Mouse (Mus musculus) heart, embryonic 12.5 days (tissue): Measurements from ENCODE around the gene Unc119b. TPM values are rescaled to one million over a fixed set of nuclear protein-coding genes. Genes with fewer than 3 reads are reported as not detected.
A peak's percentile ranks its signal among the peaks of the same experiment; 100 is the strongest.
"Not testable (repeated sequence)": the region's sequence is repeated elsewhere in the genome, so short reads cannot be mapped to it uniquely, and the experiment has no call there.

Experiments used
- ATAC-seq: fragments of 200-750 bp; cut with Nextera tagmentation; 2 replicates; pipeline ENCODE4 v1.8.0; 2017; ENCODE audit warnings: moderate TSS enrichment, moderate library complexity; ENCODE audit not compliant: insufficient number of reproducible peaks, low FRiP score
- H3K27ac ChIP-seq: fragments of 300-500 bp; sonication (generic); 2 replicates; pipeline ENCODE4 v1.5.1; 2016; ENCODE audit warnings: mild to moderate bottlenecking, moderate library complexity; ENCODE audit not compliant: poor library complexity, severe bottlenecking
- H3K27me3 ChIP-seq: fragments of 300-500 bp; sonication (generic); replicated peaks from 2 replicates; pipeline ENCODE4 v1.6.1; 2016; ENCODE audit warnings: mild to moderate bottlenecking, moderate library complexity
- H3K36me3 ChIP-seq: fragments of 300-500 bp; sonication (generic); 2 replicates; pipeline ENCODE4 v1.6.1; 2016; ENCODE audit warnings: mild to moderate bottlenecking, moderate library complexity
- H3K4me1 ChIP-seq: fragments of 300-500 bp; sonication (generic); replicated peaks from 2 replicates; pipeline ENCODE4 v1.6.1; 2016; ENCODE audit warnings: mild to moderate bottlenecking
- H3K4me2 ChIP-seq: fragments of 300-500 bp; sonication (generic); 2 replicates; pipeline ENCODE4 v1.6.1; 2016; ENCODE audit warnings: mild to moderate bottlenecking, moderate library complexity
- H3K4me3 ChIP-seq: fragments of 300-500 bp; sonication (generic); 2 replicates; pipeline ENCODE4 v1.5.1; 2016; ENCODE audit warnings: mild to moderate bottlenecking
- H3K9ac ChIP-seq: fragments of 300-500 bp; sonication (generic); 2 replicates; pipeline ENCODE4 v1.6.1; 2016; ENCODE audit warnings: mild to moderate bottlenecking, moderate library complexity
- H3K9me3 ChIP-seq: fragments of 300-500 bp; sonication (generic); replicated peaks from 2 replicates; pipeline ENCODE4 v1.6.1; 2016; ENCODE audit warnings: mild to moderate bottlenecking, moderate library complexity
- WGBS: fragments of 180-500 bp; shearing (Covaris S2); methylation state at CpG from one replicate; pipeline ENCODE4 v1.1.7; 2016; 5-methylcytosine and 5-hydroxymethylcytosine counted together
- polyA plus RNA-seq: library from polyadenylated mRNA; unstranded; fragments of >200 nt; fragmentation: Nextera tagmentation; extraction: Ambion mirVana; gene quantifications from 2 replicates; pipeline ENCODE4 v1.2.1, GENCODE M21; 2016

Gene Unc119b
- polyA plus RNA-seq, 1 experiment from 2014 or later = 23.2 TPM

- Histone ChIP-seq H3K9me3 (no peaks in the 10 kb centered on the region), H3K4me2 (peak overlapping the region; percentile 83), H3K27me3 (no peaks in the 10 kb centered on the region), H3K36me3 (0 out of 2 replicates have a peak, but pooled peaks cover 4% of the 10 kb centered on the region), H3K4me1 (peaks cover 53% of the 10 kb centered on the region), H3K27ac (peak overlapping the region; percentile 93), H3K9ac (peak overlapping the region; percentile 98), H3K4me3 (peak overlapping the region; percentile 91)
- no peak for ATAC-seq
- 2% methylated on average over 26 of the region's 26 CpGs for WGBS
Measured at GRCm38 (mm10) chr5:115156933-115157589, 22.3 kb upstream of the Unc119b start.

GRCm38 (mm10) chr5:115156401-115156800 is 21.6 kb upstream of the Unc119b start:
- H3K4me2 ChIP-seq = peak overlapping the region; percentile 83
- 0 out of 2 replicates have a peak, but pooled peaks cover 7% of the 10 kb centered on the region for H3K36me3 ChIP-seq
- H3K27ac ChIP-seq = no peak overlapping the region
- no peaks in the 10 kb centered on the region for H3K27me3 ChIP-seq
- no peak for ATAC-seq
- WGBS = 45% methylated on average over 7 of the region's 7 CpGs
- H3K4me3 ChIP-seq = peak overlapping the region; percentile 91
- no peaks in the 10 kb centered on the region for H3K9me3 ChIP-seq
- peaks cover 57% of the 10 kb centered on the region for H3K4me1 ChIP-seq
- peak overlapping the region; percentile 98 for H3K9ac ChIP-seq

GRCm38 (mm10) chr5:115155831-115156230 is 21.1 kb upstream of the Unc119b start:
- Histone ChIP-seq H3K27me3 (no peaks in the 10 kb centered on the region), H3K36me3 (peaks cover 11% of the 10 kb centered on the region), H3K27ac (peak overlapping the region; percentile 35; the same call in 1 of the 2 replicates), H3K9ac (peak overlapping the region; percentile 54), H3K4me2 (peak overlapping the region; percentile 83), H3K4me1 (peaks cover 58% of the 10 kb centered on the region), H3K4me3 (peak overlapping the region; percentile 91), H3K9me3 (no peaks in the 10 kb centered on the region)
- no peak for ATAC-seq
- WGBS = 21% methylated on average over 5 of the region's 5 CpGs

- peaks cover 60% of the 10 kb centered on the region for H3K4me1 ChIP-seq
- H3K27me3 ChIP-seq = no peaks in the 10 kb centered on the region
- peak overlapping the region; percentile 35; the same call in 1 of the 2 replicates for H3K27ac ChIP-seq
Measured at GRCm38 (mm10) chr5:115155156-115155631, 20.4 kb upstream of the Unc119b start.

GRCm38 (mm10) chr5:115152132-115152956 is 17.6 kb upstream of the Unc119b start:
- H3K36me3 ChIP-seq = peaks cover 45% of the 10 kb centered on the region
- H3K27me3 ChIP-seq = no peaks in the 10 kb centered on the region
- H3K27ac ChIP-seq = peak overlapping the region; percentile 58
- H3K4me2 ChIP-seq = peak overlapping the region; percentile 27
- 0 out of 2 replicates have a peak, but pooled peaks cover 2% of the 10 kb centered on the region for H3K9me3 ChIP-seq
- no peak overlapping the region for H3K4me3 ChIP-seq
- peak; percentile 31; the same call in 1 of the 2 replicates for ATAC-seq
- peak overlapping the region; percentile 37; the same call in 1 of the 2 replicates for H3K9ac ChIP-seq
- WGBS = 26% methylated on average over 8 of the region's 8 CpGs
- peaks cover 60% of the 10 kb centered on the region for H3K4me1 ChIP-seq

More at GRCm38 (mm10) chr5:115155156-115155631, 20.4 kb upstream of the Unc119b start:
- Histone ChIP-seq H3K36me3 (peaks cover 18% of the 10 kb centered on the region), H3K9ac (peak overlapping the region; percentile 54), H3K4me3 (peak overlapping the region; percentile 91), H3K4me2 (peak overlapping the region; percentile 83), H3K9me3 (no peaks in the 10 kb centered on the region)
- no peak for ATAC-seq
- 51% methylated on average over 13 of the region's 13 CpGs for WGBS

- peak overlapping the region; percentile 22; the same call in 1 of the 2 replicates for H3K27ac ChIP-seq
- H3K4me3 ChIP-seq = no peak overlapping the region
- 0 out of 2 replicates have a peak, but pooled peaks cover 2% of the 10 kb centered on the region for H3K9me3 ChIP-seq
- H3K4me2 ChIP-seq = no peak overlapping the region
- 78% methylated on average over 13 of the region's 13 CpGs for WGBS
- H3K36me3 ChIP-seq = peaks cover 53% of the 10 kb centered on the region
- H3K4me1 ChIP-seq = peaks cover 55% of the 10 kb centered on the region
- no peaks in the 10 kb centered on the region for H3K27me3 ChIP-seq
- ATAC-seq = no peak
- no peak overlapping the region for H3K9ac ChIP-seq
Measured at GRCm38 (mm10) chr5:115151457-115151856, 16.7 kb upstream of the Unc119b start.

GRCm38 (mm10) chr5:115150991-115151390 is 16.2 kb upstream of the Unc119b start:
- Histone ChIP-seq H3K27ac (no peak overlapping the region), H3K4me2 (no peak overlapping the region), H3K9ac (no peak overlapping the region), H3K36me3 (peaks cover 58% of the 10 kb centered on the region), H3K4me1 (peaks cover 50% of the 10 kb centered on the region), H3K4me3 (no peak overlapping the region), H3K27me3 (no peaks in the 10 kb centered on the region), H3K9me3 (0 out of 2 replicates have a peak, but pooled peaks cover 2% of the 10 kb centered on the region)
- ATAC-seq = no peak
- WGBS = 55% methylated on average over 5 of the region's 5 CpGs

- Histone ChIP-seq H3K4me2 (no peak overlapping the region), H3K4me3 (no peak overlapping the region)
Measured at GRCm38 (mm10) chr5:115149675-115150459, 15.1 kb upstream of the Unc119b start.

GRCm38 (mm10) chr5:115148872-115149271 is 14.1 kb upstream of the Unc119b start:
- Histone ChIP-seq H3K36me3 (peaks cover 79% of the 10 kb centered on the region), H3K4me1 (peaks cover 29% of the 10 kb centered on the region)
- H3K9ac ChIP-seq, H3K4me2 ChIP-seq, H3K27ac ChIP-seq, ATAC-seq, H3K4me3 ChIP-seq, H3K9me3 ChIP-seq, H3K27me3 ChIP-seq: not testable (repeated sequence)
- WGBS = no CpG with 5 or more reads among the region's 1 CpGs

More at GRCm38 (mm10) chr5:115149675-115150459, 15.1 kb upstream of the Unc119b start:
- H3K4me1 ChIP-seq = peaks cover 39% of the 10 kb centered on the region
- no peak overlapping the region for H3K27ac ChIP-seq
- no peak overlapping the region for H3K9ac ChIP-seq
- no peaks in the 10 kb centered on the region for H3K27me3 ChIP-seq
- peaks cover 69% of the 10 kb centered on the region for H3K36me3 ChIP-seq
- H3K9me3 ChIP-seq = 0 out of 2 replicates have a peak, but pooled peaks cover 2% of the 10 kb centered on the region
- no peak for ATAC-seq
- WGBS = 92% methylated on average over 14 of the region's 14 CpGs

- Histone ChIP-seq H3K4me2 (no peak overlapping the region), H3K9me3 (0 out of 2 replicates have a peak, but pooled peaks cover 2% of the 10 kb centered on the region), H3K27me3 (no peaks in the 10 kb centered on the region), H3K4me3 (no peak overlapping the region), H3K27ac (no peak overlapping the region), H3K9ac (no peak overlapping the region), H3K4me1 (peaks cover 26% of the 10 kb centered on the region), H3K36me3 (peaks cover 81% of the 10 kb centered on the region)
- WGBS = 88% methylated on average over 8 of the region's 8 CpGs
- ATAC-seq = no peak
Measured at GRCm38 (mm10) chr5:115148378-115148777, 13.6 kb upstream of the Unc119b start.
